Mouse (Mus musculus) forebrain, embryonic 13.5 days (tissue): ENCODE measurements around the gene Olfr1412. TPM values are rescaled to one million over a fixed set of nuclear protein-coding genes. Genes with fewer than 3 reads are reported as not detected.

ENCODE experiments used
- ATAC-seq: fragments of 200-750 bp; cut with Nextera tagmentation; 2 replicates; pipeline ENCODE4 v1.8.0; 2017
- H3K27ac ChIP-seq: fragments of 300-500 bp; sonication (generic); 2 replicates; pipeline ENCODE4 v1.5.1; 2015; ENCODE audit warnings: inconsistent platforms, mild to moderate bottlenecking, moderate library complexity
- H3K27me3 ChIP-seq: fragments of 300-500 bp; sonication (generic); 2 replicates; pipeline ENCODE4 v1.6.1; 2015; ENCODE audit warnings: mild to moderate bottlenecking, inconsistent platforms
- H3K36me3 ChIP-seq: fragments of 300-500 bp; sonication (generic); 2 replicates; pipeline ENCODE4 v1.6.1; 2015; ENCODE audit warnings: mild to moderate bottlenecking, inconsistent platforms; ENCODE audit not compliant: poor library complexity, severe bottlenecking
- H3K4me1 ChIP-seq: fragments of 300-500 bp; sonication (generic); 2 replicates; pipeline ENCODE4 v1.6.1; 2015; ENCODE audit warnings: inconsistent platforms
- H3K4me2 ChIP-seq: fragments of 300-500 bp; sonication (generic); 2 replicates; pipeline ENCODE4 v1.6.1; 2015; ENCODE audit warnings: inconsistent platforms, mild to moderate bottlenecking, moderate library complexity
- H3K4me3 ChIP-seq: fragments of 300-500 bp; sonication (generic); 2 replicates; pipeline ENCODE4 v1.5.1; 2015; ENCODE audit warnings: mild to moderate bottlenecking, inconsistent platforms
- H3K9ac ChIP-seq: fragments of 300-500 bp; sonication (generic); 2 replicates; pipeline ENCODE4 v1.6.1; 2015; ENCODE audit warnings: mild to moderate bottlenecking, inconsistent platforms
- H3K9me3 ChIP-seq: fragments of 300-500 bp; sonication (generic); replicated peaks from 2 replicates; pipeline ENCODE4 v1.6.1; 2016; ENCODE audit warnings: inconsistent platforms
- WGBS: fragments of 180-500 bp; shearing (Covaris S2); methylation state at CpG from one replicate; pipeline ENCODE4 v1.1.7; 2015; 5-methylcytosine and 5-hydroxymethylcytosine counted together
- polyA plus RNA-seq: library from polyadenylated mRNA; unstranded; fragments of >200 nt; fragmentation: Nextera tagmentation; extraction: Ambion mirVana; gene quantifications from 2 replicates; pipeline ENCODE4 v1.2.1, GENCODE M21; 2015

The Olfr1412 gene
- polyA plus RNA-seq, 1 experiment from 2014 or later: not detected

DNA sequence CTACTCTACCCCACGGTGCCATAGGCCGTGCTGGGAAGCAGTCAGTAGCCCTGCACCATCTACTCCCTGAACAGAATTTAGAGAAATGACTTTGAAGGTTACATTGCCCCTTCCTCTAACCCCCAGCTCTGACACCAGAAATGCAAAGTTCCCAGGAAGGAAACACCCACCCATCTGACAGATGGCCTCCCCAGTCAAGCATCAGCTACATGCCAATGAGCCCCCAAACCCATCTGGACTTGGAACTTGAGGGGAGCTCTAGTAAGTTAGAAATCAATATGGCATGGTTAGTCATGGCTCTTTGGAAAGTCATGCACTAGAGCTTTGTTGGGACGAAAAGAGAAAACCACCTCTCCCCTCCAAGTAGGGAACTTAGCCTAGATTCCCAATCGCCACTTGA, 53.2 kb downstream of the Olfr1412 start:
- H3K9ac ChIP-seq: no peak overlapping the region
- peaks cover 43% of the 10 kb centered on the region for H3K36me3 ChIP-seq
- no peak overlapping the region for H3K4me2 ChIP-seq
- H3K4me3 ChIP-seq: no peak overlapping the region
- peaks cover 27% of the 10 kb centered on the region for H3K4me1 ChIP-seq
- H3K9me3 ChIP-seq: no peaks in the 10 kb centered on the region
- ATAC-seq: no peak
- no peak overlapping the region for H3K27ac ChIP-seq
- 94% methylated on average over 4 of the region's 4 CpGs for WGBS
- no peaks in the 10 kb centered on the region for H3K27me3 ChIP-seq

DNA sequence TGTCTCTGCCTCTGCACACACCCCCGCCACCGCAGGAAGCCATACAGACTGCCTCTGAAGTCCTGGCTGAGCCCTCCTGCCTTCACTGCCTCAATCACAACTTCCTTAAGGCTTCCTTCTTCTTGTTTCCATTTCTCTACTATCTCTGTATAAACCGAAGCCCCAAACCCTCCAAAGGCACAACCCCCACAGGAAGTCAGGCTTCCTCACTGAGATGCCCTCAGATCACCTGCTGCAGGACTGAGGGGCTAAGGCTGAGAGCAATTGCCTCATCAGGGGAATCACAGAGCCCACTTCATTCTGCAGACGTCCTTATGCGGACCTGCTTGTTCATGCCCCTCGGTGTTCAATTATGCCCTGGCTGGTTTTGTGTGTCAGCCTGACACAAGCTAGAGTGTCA, 54.8 kb downstream of the Olfr1412 start:
- no peak for ATAC-seq
- peak overlapping the region; percentile 99 for H3K4me2 ChIP-seq

More for the DNA sequence above, 54.8 kb downstream of the Olfr1412 start:
- Histone ChIP-seq H3K27me3 (0 out of 2 replicates have a peak, but pooled peaks cover 3% of the 10 kb centered on the region), H3K9ac (peak overlapping the region; percentile 97; the same call in 1 of the 2 replicates), H3K4me1 (peaks cover 23% of the 10 kb centered on the region), H3K4me3 (peak overlapping the region; percentile 96), H3K36me3 (peaks cover 38% of the 10 kb centered on the region), H3K27ac (no peak overlapping the region), H3K9me3 (no peaks in the 10 kb centered on the region)
- 95% methylated on average over 6 of the region's 6 CpGs for WGBS

Other genes starting within 250 kb of the Olfr1412 start
- gene Ndufa10, start 111.9 kb upstream of the Olfr1412 start, polyA plus RNA-seq: 262 and 301 TPM in 2 replicates
- not detected in 2 replicates for gene Olfr1416, start 100.7 kb upstream of the Olfr1412 start, polyA plus RNA-seq
- gene Olfr1415, start 89.7 kb upstream of the Olfr1412 start, polyA plus RNA-seq: not detected in 2 replicates
- not detected in 2 replicates for gene Olfr1414, start 67.1 kb upstream of the Olfr1412 start, polyA plus RNA-seq
- not detected in 2 replicates for gene Olfr1413, start 14.5 kb upstream of the Olfr1412 start, polyA plus RNA-seq
- not detected in 2 replicates for gene Olfr1411, start 8.6 kb downstream of the Olfr1412 start, polyA plus RNA-seq
- not detected in 2 replicates for gene Olfr1410, start 20.0 kb downstream of the Olfr1412 start, polyA plus RNA-seq
- not detected in 2 replicates for gene Olfr12, start 32.0 kb downstream of the Olfr1412 start, polyA plus RNA-seq
- gene Cops9, start 56.2 kb downstream of the Olfr1412 start, polyA plus RNA-seq: 542 and 587 TPM in 2 replicates
- 0.10 and 0.11 TPM in 2 replicates for gene Otos, start 63.1 kb downstream of the Olfr1412 start, polyA plus RNA-seq
- gene Gpc1, start 245.9 kb downstream of the Olfr1412 start, polyA plus RNA-seq: 115 and 117 TPM in 2 replicates